Mouse (Mus musculus) heart, postnatal 0 days (tissue): ENCODE results near the gene Etfb. TPM values are rescaled to one million over a fixed set of nuclear protein-coding genes. Genes with fewer than 3 reads are reported as not detected.
A peak's percentile ranks its signal among the peaks of the same experiment; 100 is the strongest.

Experiments used
- ATAC-seq: fragments of 200-750 bp; cut with Nextera tagmentation; 2 replicates; pipeline ENCODE4 v1.8.0; 2017; ENCODE audit warnings: low read depth, moderate number of reproducible peaks, moderate library complexity; ENCODE audit not compliant: insufficient read depth
- DNase-seq: peaks from one replicate; pipeline ENCODE4 v3.0.0-alpha.2; 2016; ENCODE audit warnings: low spot score
- H3K27ac ChIP-seq: fragments of 300-500 bp; sonication (generic); 2 replicates; pipeline ENCODE4 v1.5.1; 2014; ENCODE audit warnings: low read depth, mild to moderate bottlenecking
- H3K27me3 ChIP-seq: fragments of 300-500 bp; sonication (generic); 2 replicates; pipeline ENCODE4 v1.6.1; 2014; ENCODE audit warnings: low read length, mixed read lengths; ENCODE audit not compliant: control insufficient read depth, insufficient read depth
- H3K36me3 ChIP-seq: fragments of 300-500 bp; sonication (generic); replicated peaks from 2 replicates; pipeline ENCODE4 v1.6.1; 2014; ENCODE audit warnings: low read length, mixed read lengths; ENCODE audit not compliant: control insufficient read depth, insufficient read depth
- H3K4me1 ChIP-seq: fragments of 300-500 bp; sonication (generic); 2 replicates; pipeline ENCODE4 v1.6.1; 2014; ENCODE audit warnings: antibody characterized with exemption; ENCODE audit not compliant: control insufficient read depth, insufficient read depth
- H3K4me2 ChIP-seq: fragments of 300-500 bp; sonication (generic); 2 replicates; pipeline ENCODE4 v1.6.1; 2014; ENCODE audit warnings: low read depth, mild to moderate bottlenecking, low read length, moderate library complexity
- H3K4me3 ChIP-seq: fragments of 300-500 bp; sonication (generic); 2 replicates; pipeline ENCODE4 v1.5.1; 2014; ENCODE audit warnings: low read depth, low read length
- H3K9ac ChIP-seq: fragments of 300-500 bp; sonication (generic); replicated peaks from 2 replicates; pipeline ENCODE4 v1.6.1; 2014; ENCODE audit warnings: low read depth, low read length, mixed read lengths
- H3K9me3 ChIP-seq: fragments of 300-500 bp; sonication (generic); replicated peaks from 2 replicates; pipeline ENCODE4 v1.6.1; 2016; ENCODE audit warnings: low read length; ENCODE audit not compliant: control insufficient read depth
- CTCF ChIP-seq: IDR thresholded peaks from 2 replicates; pipeline ENCODE4 v1.5.1; 2016; ENCODE audit warnings: antibody characterized with exemption, control low read depth, low read depth
- EP300 ChIP-seq: IDR thresholded peaks from 2 replicates; pipeline ENCODE4 v1.6.1; 2016; ENCODE audit warnings: antibody characterized with exemption, low read depth
- WGBS: fragments of 180-500 bp; shearing (Covaris S2); extraction: QIAGEN DNeasy Blood & Tissue Kit; methylation state at CpG from one replicate; pipeline ENCODE4 v1.1.7; 2014; 5-methylcytosine and 5-hydroxymethylcytosine counted together
- polyA plus RNA-seq: library from polyadenylated mRNA; unstranded; fragments of >200 nt; fragmentation: Nextera tagmentation; extraction: Ambion mirVana; gene quantifications from 2 replicates; pipeline ENCODE4 v1.2.1, GENCODE M21; 2015
- total RNA-seq: library from RNA; depleted of rRNA; stranded (reverse); fragments of >200 nt; gene quantifications from 2 replicates; pipeline ENCODE4 v1.2.3, GENCODE M21; 2014; ENCODE audit warnings: low replicate concordance

Gene Etfb
- total and polyA plus RNA-seq, 2 experiments from 2014 or later = 434 to 1,315 TPM

DNA sequence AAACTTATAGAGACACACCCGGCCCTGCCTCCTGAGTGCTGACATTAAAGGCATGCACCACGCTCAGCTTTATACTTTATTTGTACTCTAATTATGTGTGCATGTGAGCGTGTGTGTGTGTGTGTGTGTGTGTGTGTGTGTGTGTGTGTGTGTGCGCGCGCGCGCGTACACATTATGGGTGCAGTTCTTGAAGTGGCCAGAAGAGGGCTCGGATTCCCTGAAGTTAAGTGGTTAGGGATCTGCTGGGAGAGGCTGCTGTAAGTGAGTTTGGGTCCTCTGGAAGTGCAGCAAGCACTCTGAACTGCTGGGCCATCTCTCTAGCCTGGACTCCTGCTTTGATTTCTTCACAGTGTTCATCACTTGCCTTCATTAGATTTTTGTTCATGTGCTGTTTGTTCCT is 26.6 kb upstream of the Etfb start:
- WGBS = 84% methylated on average over 10 of the region's 10 CpGs
- no peak for DNase-seq

DNA sequence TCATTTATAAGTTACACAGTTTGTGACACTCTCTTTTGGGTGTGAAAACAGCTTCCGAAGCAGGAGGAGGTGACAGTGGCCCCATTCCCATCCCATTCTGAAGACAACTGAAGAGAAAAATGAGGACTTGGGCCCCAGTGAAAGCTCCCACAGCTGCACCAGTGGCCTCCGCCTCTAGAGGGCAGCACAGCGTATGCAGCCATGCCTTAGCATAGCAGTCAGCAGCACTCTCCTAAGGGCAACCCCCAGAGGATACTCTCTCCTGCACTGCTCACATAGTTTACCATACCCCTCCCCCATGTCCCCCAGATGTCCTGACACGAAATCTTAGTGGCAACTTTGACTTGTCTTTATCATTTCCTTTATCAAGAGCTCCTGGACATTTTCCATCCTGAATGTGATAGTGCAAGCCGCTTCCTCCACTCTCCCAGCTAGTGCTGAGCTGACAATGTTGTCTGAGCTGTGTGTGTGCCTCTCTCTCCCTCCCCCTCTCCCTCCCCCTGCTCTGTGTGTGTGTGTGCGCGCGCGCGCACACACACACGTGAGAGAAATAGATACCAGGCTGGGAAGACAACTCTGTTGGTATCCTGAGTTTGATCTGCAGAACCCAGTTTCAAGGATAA is 20.8 kb upstream of the Etfb start:
- no peaks in the 10 kb centered on the region for H3K27me3 ChIP-seq
- no peaks in the 10 kb centered on the region for H3K9me3 ChIP-seq
- no peak overlapping the region for H3K4me3 ChIP-seq
- TF ChIP-seq EP300 (no peak), CTCF (peak; percentile 96)
- DNase-seq (peak; percentile 85), ATAC-seq (peak; percentile 95)
- H3K9ac ChIP-seq = no peak overlapping the region
- 6% methylated on average over 11 of the region's 11 CpGs for WGBS
- no peak overlapping the region for H3K27ac ChIP-seq
- peak overlapping the region; percentile 31; the same call in 1 of the 2 replicates for H3K4me2 ChIP-seq
- H3K36me3 ChIP-seq = no peaks in the 10 kb centered on the region
- H3K4me1 ChIP-seq = no peaks in the 10 kb centered on the region

More for the DNA sequence above, 26.6 kb upstream of the Etfb start:
- Histone ChIP-seq H3K9ac (no peak overlapping the region), H3K27me3 (no peaks in the 10 kb centered on the region), H3K4me1 (no peaks in the 10 kb centered on the region), H3K27ac (no peak overlapping the region), H3K4me3 (no peak overlapping the region), H3K36me3 (no peaks in the 10 kb centered on the region), H3K4me2 (no peak overlapping the region), H3K9me3 (no peaks in the 10 kb centered on the region)
- TF ChIP-seq CTCF (no peak), EP300 (no peak)
- ATAC-seq = no peak

DNA sequence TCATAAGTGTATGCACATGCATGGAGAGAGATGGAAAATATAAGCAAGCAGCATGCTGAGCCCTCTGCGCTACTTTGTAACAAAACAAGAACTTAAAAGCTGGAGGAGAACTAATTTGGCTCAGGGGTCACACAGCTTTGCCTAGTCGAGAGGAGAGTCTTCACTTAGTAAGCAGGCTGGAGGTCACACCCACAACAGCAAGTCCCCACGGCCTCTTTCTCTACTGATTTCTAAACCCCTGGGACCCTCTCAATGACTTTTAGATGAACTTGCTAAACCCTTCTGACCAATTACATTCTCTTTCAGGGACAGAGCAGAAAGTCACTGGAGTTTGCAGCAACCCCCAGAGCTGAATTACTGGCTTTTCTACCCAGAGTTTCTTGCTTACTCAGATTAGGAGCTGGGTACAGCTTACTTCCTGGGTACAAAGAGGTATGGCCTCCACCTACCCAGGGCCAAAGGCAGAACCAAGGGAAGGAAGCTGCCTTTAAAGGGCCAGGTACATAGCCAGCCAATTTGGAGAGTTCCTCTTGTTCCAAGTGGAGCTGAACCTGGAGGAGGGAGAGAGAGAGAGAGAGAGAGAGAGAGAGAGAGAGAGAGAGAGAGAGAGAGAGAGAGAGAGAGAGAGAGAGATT is 19.8 kb upstream of the Etfb start:
- Histone ChIP-seq H3K27ac (no peak overlapping the region), H3K4me2 (no peak overlapping the region), H3K36me3 (no peaks in the 10 kb centered on the region), H3K4me3 (no peak overlapping the region), H3K27me3 (no peaks in the 10 kb centered on the region), H3K9me3 (no peaks in the 10 kb centered on the region), H3K4me1 (no peaks in the 10 kb centered on the region), H3K9ac (no peak overlapping the region)
- DNase-seq (no peak), ATAC-seq (no peak)
- WGBS = 55% methylated on average over 3 of the region's 3 CpGs
- TF ChIP-seq CTCF (no peak), EP300 (no peak)

DNA sequence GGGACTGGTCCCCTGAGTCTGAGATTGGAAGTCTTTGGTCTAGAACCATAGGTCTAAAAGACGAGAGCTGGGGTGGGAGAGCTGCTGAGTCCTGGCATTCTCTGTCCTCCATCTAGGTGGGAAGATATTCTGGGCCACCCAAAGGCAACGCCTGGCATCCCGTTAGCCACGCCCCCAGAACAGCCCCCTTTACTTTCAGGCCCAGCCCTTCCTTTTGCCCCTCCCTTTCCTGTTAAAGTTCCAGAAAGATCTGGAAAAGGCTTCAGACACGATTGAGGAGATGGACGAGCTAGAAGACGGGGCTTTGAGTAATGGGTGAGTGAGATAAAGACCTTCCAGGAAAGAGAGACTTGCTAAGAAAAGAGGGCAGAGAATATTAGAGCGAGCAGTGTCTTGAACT is 16.5 kb upstream of the Etfb start, which contains the start of gene Lim2:
Gene Lim2, plus strand, starts transcription at position 265 of the 400 bp plus-strand sequence.
- no peaks in the 10 kb centered on the region for H3K36me3 ChIP-seq
- ATAC-seq (no peak), DNase-seq (no peak)
- 68% methylated on average over 8 of the region's 8 CpGs for WGBS
- no peak within 1 kb of the TSS for H3K27ac ChIP-seq
- H3K9me3 ChIP-seq = no peaks in the 10 kb centered on the region
- H3K4me2 ChIP-seq = no peak within 1 kb of the TSS
- no peaks in the 10 kb centered on the region for H3K4me1 ChIP-seq
- H3K9ac ChIP-seq = no peak within 1 kb of the TSS
- no peaks in the 10 kb centered on the region for H3K27me3 ChIP-seq
- H3K4me3 ChIP-seq = no peak within 1 kb of the TSS
- TF ChIP-seq CTCF (no peak), EP300 (no peak)

DNA sequence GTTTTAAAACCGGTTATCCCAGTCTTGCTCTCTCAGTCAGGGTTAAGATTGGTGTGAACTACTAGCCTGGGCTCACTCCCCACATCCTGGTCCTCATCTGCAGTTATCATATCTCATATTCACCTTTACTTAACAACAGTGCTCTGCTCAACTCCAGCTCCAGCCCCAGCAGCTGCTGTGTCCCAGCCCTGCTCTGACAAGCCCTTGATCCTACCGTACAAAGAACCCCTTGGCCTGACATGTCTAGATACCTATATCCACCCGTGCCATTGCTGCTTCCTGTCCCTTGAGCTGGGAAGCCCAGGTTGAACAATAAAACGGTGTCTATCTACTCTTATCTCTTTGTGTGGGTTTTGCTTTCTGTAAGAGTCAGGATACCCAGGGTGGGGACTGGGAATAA is 14.4 kb upstream of the Etfb start:
- Histone ChIP-seq H3K9me3 (no peaks in the 10 kb centered on the region), H3K4me1 (no peaks in the 10 kb centered on the region), H3K27ac (no peak overlapping the region), H3K27me3 (no peaks in the 10 kb centered on the region), H3K4me3 (no peak overlapping the region), H3K4me2 (no peak overlapping the region), H3K9ac (no peak overlapping the region), H3K36me3 (no peaks in the 10 kb centered on the region)
- WGBS = 41% methylated on average over 4 of the region's 4 CpGs
- ATAC-seq = no peak
- DNase-seq = no peak
- no peak for TF ChIP-seq CTCF
- TF ChIP-seq EP300 = no peak
